Mouse (Mus musculus) kidney, postnatal 36 days (tissue): Measurements from ENCODE around the gene Snrnp35.
A peak's percentile ranks its signal among the peaks of the same experiment; 100 is the strongest.

Experiments used
- DNase-seq, 2 experiments: peaks; one replicate each; pipeline ENCODE4 v3.0.0; 2021 to 2022; ENCODE audit warnings: mixed read lengths in 2 of 2

Snrnp35 gene

GRCm38 (mm10) chr5:124503742-124504141 lies 20.8 kb downstream of the Snrnp35 start:
- no peak for DNase-seq

DNA sequence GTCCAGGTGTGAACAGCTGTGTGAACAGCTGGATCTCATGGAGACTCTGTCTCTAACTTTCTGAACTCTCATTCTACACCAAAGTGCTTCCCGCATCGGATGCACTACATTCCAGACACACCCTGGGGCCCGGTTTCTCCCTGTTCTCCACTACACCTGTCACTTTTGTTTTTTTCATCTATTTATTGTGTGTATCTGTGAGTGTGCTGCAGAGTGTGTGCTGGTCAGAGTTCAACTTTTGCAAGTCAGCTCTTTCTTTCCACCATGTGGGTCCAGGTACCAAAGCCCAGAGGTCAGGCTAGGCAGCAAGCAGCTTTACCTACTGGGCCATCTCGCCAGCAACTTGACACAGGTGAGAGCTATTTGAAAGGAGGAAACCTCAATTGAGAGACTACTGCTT lies 22.3 kb downstream of the Snrnp35 start:
- no peak for DNase-seq

GRCm38 (mm10) chr5:124506731-124507359 lies 23.9 kb downstream of the Snrnp35 start:
- peak in 1 of 2 experiments; percentile 41 for DNase-seq

GRCm38 (mm10) chr5:124509200-124509599 lies 26.3 kb downstream of the Snrnp35 start:
- DNase-seq = no peak

DNA sequence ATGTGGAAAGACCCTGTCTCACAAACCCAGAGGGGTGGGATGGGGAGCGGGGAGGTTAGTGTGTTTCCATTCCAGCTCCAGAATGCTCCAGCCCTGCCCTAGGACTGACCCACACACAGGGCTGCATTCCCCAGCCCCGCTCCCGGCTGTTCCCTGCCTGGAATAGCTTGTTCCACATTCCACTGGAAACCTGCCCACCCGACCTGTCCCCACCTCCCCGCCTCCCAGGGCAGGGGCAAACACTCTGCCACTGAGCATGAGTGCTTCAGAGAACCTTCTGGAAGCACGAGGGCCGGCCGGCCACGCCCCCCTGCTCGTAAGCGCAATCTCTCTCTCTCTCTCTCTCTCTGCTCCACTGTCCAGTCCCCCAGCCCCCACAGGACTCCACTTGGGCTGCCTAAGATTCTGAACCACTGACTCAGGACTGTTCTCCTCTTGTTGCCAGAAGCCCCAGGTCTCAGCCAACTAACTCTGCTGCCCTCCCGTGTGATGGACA lies 26.9 kb downstream of the Snrnp35 start:
- peak; percentile 89 to 91 for DNase-seq

GRCm38 (mm10) chr5:124510536-124511050 lies 27.7 kb downstream of the Snrnp35 start:
- no peak for DNase-seq

DNA sequence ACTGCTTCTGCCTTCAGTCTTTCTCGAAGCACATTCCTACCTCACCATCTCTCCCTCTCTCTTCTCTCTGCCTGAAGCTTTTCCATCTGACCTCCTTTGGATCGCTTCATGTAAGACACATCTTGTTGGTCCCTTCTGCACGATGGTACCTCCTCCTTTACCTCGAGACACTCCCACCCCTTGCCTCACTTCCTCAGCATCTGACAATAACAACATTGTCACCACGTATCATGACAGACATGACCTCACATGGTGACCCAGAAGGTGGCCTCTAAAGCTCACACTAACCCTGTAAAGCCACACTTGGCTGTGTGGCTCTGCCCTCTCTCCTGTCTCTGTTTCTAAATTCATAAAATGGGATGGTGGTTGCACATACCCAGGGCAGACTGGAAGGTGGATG lies 32.9 kb downstream of the Snrnp35 start:
- DNase-seq = no peak

DNA sequence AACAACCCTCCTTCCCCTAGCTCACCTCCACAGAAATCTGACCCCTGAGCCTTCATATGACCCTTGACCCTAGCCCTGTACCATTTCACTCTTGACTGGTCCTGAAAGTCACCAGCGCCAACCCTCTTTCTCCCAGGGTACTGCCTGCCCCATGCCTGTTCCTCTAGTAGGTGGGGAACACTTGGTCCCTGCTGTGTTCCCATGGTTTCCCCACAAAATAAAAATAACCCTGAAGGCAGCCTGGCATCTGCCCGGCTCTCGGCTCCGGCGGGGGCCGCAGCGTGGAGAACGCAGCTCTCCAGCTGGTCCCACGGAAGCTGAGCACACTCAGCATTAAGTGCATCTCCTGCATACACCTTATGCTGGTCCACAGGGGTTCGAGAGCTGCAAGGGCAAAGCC lies 35.7 kb downstream of the Snrnp35 start:
- DNase-seq = no peak

DNA sequence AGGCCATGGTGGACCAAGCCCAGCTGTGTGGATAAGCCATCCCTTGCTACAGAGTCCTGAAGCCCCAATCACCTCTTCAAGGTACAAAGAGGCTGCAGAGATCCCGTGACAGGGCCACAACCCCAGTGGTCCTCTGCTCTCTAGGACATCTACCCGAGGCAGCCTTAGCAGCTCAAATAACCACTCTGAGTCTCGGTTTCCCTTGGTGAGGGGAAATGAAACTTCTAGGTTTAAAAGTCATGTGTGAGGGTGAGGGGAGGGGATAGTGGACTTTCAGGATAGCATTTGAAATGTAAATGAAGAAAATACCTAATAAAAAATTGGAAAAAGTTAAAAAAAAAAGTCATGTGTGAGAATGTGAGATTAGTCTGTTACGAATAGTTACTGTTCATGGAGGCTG lies 38.7 kb downstream of the Snrnp35 start:
- DNase-seq = no peak

DNA sequence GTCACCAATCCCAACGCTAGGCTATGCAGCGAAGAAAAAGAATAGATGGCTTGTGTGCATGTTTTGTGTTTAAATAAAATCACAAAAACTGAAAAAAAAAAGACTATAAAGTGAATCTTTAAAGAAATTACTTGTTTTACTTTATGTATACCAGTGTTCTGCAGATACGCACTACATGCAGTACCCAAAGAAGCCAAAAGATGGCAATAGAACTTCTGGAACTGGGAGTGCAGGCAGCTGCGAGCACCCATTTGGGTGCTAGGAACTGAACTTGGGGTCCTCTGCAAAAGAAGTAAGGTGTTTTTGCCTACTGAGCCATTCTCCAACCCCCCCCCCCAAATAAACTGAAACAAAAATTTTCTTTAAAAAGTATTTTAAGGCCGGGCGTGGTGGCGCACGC lies 40.1 kb downstream of the Snrnp35 start:
- no peak for DNase-seq

- DNase-seq = no peak
These were observed 42.0 kb downstream of the Snrnp35 start for GRCm38 (mm10) chr5:124524943-124525342.

DNA sequence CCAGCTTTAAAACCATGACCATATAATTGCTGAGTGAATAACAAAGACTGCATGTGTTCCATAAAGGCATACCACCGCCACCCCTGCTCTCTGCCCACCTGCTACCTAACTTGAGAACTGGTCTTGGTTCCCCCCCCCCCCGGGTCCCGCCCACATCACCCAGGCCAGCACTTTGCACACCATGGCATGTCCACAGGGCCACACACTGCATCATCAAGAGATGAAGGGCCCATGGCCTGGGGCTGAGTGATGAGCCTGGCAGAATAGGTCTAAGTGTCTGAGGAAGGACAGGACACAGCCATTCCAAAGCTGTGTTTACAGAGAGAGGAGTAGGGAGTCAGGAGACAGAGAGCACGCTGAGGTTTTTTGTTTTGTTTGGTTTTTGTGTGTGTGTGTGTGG lies 45.4 kb downstream of the Snrnp35 start:
- DNase-seq = no peak

DNA sequence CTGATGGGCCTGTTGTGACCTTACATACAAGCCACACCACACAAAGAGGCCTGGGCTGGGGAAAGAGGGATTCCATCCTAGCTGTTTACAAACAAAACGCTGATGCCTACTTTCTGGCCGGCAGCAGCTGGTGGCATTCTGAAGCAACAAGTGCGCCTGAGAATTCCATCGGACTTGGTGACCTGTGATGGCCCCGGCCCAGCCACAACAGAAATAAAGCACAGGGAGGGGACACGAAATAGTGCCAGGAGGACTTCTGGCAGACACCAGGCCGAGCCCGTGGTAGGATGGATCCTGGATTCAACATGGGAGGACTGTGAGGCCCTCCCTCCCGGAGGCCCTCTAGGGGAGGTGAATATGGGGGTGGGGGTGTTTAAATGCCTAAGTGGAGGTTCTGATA lies 45.9 kb downstream of the Snrnp35 start:
- peak in 1 of 2 experiments; percentile 34 for DNase-seq

GRCm38 (mm10) chr5:124529191-124529651 lies 46.3 kb downstream of the Snrnp35 start:
- DNase-seq = peak; percentile 61 to 73

DNA sequence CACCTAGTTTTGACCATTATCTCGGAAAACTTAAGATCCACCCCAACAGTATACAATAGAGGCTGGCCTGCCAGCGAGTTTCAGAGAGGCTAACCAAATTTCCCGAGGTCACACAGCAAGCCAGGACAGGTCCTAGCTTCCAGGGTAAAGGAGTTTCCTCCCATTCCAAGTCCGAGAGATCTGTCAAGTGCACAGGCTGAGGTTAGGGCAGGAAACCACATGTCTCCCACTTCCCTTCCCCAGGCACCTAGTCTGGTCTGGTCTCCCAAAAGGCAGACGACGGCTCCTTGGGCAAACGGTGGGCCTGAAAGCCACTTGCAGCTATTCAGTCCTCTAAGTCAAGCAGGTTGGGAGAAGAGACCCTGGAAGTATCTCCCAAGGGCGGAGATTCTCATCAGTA lies 46.8 kb downstream of the Snrnp35 start:
- peak in 1 of 2 experiments; percentile 40 for DNase-seq

DNA sequence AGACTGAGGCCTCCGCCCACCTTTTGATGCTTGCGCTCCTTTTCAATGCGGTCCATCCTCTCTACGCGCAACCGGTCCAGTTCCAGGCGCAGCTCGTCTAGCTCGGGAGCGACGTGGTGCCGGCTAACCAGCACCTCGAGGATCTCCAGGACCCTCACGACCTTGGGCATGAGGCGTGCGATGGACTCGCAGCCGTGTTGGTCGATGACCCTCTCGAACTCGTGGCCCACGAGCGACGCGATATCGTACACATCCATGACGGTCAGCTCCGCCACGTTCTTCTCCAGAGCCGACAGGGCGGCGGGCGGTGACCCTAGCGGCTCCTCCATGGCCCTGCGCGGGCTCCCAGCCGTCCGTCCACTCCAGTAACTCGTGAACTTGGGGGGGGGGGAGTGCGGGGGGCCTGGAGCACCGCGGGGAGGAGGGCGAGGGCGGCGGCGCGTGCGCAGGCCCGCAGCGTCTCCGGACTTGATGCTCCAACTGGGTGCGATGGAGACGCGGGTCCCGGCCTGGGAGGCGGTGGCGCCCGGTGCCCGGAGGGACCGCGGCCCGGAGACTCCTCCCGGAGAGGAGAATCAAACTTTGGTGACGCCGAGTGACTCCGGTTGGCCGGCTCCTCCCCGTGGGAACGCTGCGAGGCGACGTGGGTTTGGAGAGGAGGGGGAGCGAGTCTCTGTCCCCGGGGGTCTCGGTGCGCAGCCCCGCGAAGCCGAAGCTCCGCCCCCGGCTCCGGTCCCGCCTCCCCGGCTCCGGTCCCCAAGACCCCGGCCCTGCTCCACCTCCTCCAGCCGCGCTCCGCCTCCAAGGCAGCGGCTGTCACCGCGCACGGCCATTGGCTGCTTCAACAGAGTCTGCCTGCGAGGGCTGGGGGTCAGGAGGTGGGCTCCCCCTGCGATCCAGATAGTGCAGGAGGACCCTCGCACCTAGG lies 48.0 kb downstream of the Snrnp35 start, which contains the start of gene Rilpl1:
Rilpl1 (minus strand) TSS at position 737 of the 928 bp plus-strand sequence.
- DNase-seq = peak; percentile 82 to 91

GRCm38 (mm10) chr5:124531583-124531930 lies 48.6 kb downstream of the Snrnp35 start:
- DNase-seq = no peak

DNA sequence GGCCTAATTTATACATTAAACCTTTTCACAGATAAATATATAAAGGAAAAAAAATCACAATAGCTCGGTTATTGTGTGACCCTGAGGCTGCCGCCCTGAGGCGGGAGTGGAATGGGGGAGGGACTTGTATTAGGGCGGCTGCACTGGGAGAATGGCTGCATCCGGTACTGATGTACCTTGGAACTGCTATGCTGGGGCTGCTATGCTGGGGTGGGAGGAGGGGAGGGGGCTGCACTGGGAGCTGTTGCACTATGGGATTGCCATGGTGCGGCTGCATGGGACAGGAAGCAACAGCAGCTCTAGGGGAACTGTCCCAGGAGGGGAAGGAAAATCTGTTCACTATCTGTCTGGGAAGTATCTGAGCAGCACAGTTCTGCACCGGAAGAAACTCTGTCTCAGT lies 49.5 kb downstream of the Snrnp35 start:
- DNase-seq = peak in 1 of 2 experiments; percentile 41

DNA sequence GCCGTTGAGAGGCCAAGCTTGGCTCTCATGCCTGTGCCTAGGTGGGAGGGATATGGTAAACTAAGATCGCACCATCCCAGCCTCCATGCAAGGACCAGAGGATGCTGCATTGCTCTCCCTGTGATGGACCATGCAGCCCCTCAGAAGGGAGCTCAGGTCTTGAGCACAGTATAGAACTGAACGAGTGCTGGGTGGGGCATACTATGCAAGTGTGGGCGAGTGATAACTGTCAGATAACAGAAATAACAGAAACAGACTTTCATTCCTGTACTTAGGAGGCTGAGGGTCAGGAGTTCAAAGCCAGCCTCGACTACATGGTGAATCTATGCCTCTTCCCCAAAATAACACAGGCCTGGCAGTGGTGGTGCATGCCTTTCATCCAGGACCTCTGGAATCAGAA lies 52.1 kb downstream of the Snrnp35 start:
- DNase-seq = no peak

- DNase-seq = peak; percentile 85 to 90
These were observed 53.8 kb downstream of the Snrnp35 start for GRCm38 (mm10) chr5:124536776-124537175.

DNA sequence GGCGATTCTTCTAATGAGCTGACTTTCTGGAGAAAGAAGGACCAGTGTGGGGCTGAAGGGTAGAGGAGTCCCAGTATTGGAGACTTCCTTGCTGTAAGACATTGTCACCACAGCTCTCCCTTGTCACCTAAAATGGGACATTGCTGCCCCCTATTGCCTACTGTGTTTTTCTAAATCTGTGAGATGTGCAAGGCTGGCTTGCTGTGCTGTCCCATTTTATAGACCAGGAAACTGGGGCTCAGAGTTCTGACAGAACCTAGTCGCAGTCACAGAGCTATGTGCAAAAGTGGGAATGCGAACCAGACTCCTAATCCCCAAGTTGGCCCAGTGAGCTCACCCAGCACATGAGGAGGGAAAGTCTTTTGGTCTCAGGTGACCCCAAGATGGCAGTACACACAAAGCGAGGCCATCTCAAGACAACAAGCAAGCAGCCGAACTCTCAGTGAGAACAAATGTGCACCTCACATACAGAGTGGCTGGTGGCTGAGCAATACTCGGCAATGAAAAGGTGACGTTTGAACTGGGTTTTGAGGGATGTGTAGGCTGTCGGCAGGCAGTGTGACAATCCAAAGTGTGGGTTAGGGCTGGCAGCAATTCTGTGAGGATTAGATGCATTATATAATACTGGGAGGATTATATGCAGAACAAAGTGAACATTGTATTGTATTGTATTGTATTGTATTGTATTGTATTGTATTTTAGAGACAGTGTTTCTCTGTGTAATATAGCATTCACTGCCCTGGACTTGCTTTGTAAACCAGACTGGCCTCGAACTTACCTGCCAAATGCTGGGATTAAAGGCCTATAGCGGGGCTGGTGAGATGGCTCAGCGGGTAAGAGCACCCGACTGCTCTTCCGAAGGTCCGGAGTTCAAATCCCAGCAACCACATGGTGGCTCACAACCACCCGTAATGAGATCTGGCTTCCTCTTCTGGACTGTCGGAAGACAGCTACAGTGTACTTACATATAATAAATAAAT lies 56.2 kb downstream of the Snrnp35 start:
- DNase-seq = peak; percentile 81

DNA sequence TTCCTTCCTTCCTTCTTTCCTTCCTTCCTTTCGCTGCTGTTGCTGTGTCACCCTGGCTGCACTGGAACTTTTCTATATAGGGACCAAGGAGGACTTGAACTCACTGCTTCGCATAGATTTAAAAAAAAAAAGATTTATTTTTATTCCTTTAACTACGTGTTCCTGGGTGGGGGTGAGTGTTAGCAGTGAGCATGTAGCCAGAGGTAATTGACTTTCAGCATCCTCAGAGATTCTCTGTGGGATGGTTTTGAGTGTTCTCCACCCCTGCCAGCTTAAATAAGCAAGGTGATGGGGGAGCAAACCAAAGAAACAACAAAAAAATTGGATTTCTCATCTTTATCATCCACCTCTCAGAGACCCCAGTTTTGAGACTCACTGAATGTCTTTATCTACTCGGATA lies 57.0 kb downstream of the Snrnp35 start:
- DNase-seq = no peak
